Mouse (Mus musculus) thymus, adult 2 months (tissue): ENCODE measurements around the gene Myom1. TPM values are rescaled to one million over a fixed set of nuclear protein-coding genes. Genes with fewer than 3 reads are reported as not detected.

Source experiments
- DNase-seq: peaks from one replicate; pipeline ENCODE4 v3.0.0; 2021
- H3K27ac ChIP-seq: fragments of 200-500 bp; 2 replicates; pipeline ENCODE4 v1.5.1; 2012; ENCODE audit warnings: low read length, control low read depth; ENCODE audit not compliant: control insufficient read depth, insufficient read depth
- H3K27me3 ChIP-seq: fragments of 200-500 bp; 2 replicates; pipeline ENCODE4 v1.6.1; 2012; ENCODE audit warnings: mild to moderate bottlenecking, low read length, moderate library complexity, mixed read lengths; ENCODE audit not compliant: control insufficient read depth, insufficient read depth
- H3K36me3 ChIP-seq: fragments of 200-500 bp; 2 replicates; pipeline ENCODE4 v1.6.1; 2012; ENCODE audit warnings: mild to moderate bottlenecking, low read length, moderate library complexity; ENCODE audit not compliant: control insufficient read depth, insufficient read depth
- H3K4me1 ChIP-seq: fragments of 200-500 bp; replicated peaks from 2 replicates; pipeline ENCODE4 v1.6.1; 2012; ENCODE audit warnings: low read length; ENCODE audit not compliant: control insufficient read depth, insufficient read depth
- H3K4me3 ChIP-seq: fragments of 200-500 bp; 2 replicates; pipeline ENCODE4 v1.5.1; 2012; ENCODE audit warnings: mild to moderate bottlenecking, low read length, control low read depth, moderate library complexity; ENCODE audit not compliant: control insufficient read depth, insufficient read depth
- CTCF ChIP-seq: fragments of 200-500 bp; IDR thresholded peaks from 2 replicates; pipeline ENCODE4 v1.5.1; 2012; ENCODE audit warnings: mild to moderate bottlenecking, control low read depth, low read length, moderate library complexity, borderline replicate concordance; ENCODE audit not compliant: control insufficient read depth, poor library complexity, insufficient read depth; ENCODE audit errors: extremely low read depth
- POLR2A ChIP-seq: fragments of 200-500 bp; IDR thresholded peaks from 2 replicates; pipeline ENCODE4 v1.6.1; 2012; ENCODE audit warnings: mild to moderate bottlenecking, low read length, control low read depth, moderate library complexity; ENCODE audit not compliant: control insufficient read depth, poor library complexity, insufficient read depth; ENCODE audit errors: extremely low read depth
- WGBS: fragments of 180-500 bp; shearing (Covaris S2); methylation state at CpG from one replicate; pipeline ENCODE4 v1.1.7; 2018; 5-methylcytosine and 5-hydroxymethylcytosine counted together
- polyA plus RNA-seq: library from polyadenylated mRNA; depleted of rRNA; stranded (reverse); fragments of >200 nt; gene quantifications from 2 replicates; pipeline ENCODE4 v1.2.3, GENCODE M21; 2012

The Myom1 gene
- polyA plus RNA-seq, 1 experiment: 6.8 TPM

GRCm38 (mm10) chr17:71081986-71082385, 79.6 kb downstream of the Myom1 start:
- Histone ChIP-seq H3K4me3 (no peak overlapping the region), H3K4me1 (no peaks in the 10 kb centered on the region), H3K27ac (no peak overlapping the region), H3K36me3 (no peaks in the 10 kb centered on the region), H3K27me3 (no peaks in the 10 kb centered on the region)
- no peak for DNase-seq
- 66% methylated on average over 7 of the region's 7 CpGs for WGBS
- TF ChIP-seq POLR2A (no peak), CTCF (no peak)

GRCm38 (mm10) chr17:71086969-71087368, 84.5 kb downstream of the Myom1 start:
- H3K36me3 ChIP-seq: no peaks in the 10 kb centered on the region
- H3K27ac ChIP-seq: no peak overlapping the region
- WGBS: 77% methylated on average over 4 of the region's 4 CpGs
- no peak for TF ChIP-seq POLR2A
- TF ChIP-seq CTCF: no peak
- no peak for DNase-seq
- H3K4me1 ChIP-seq: no peaks in the 10 kb centered on the region
- no peaks in the 10 kb centered on the region for H3K27me3 ChIP-seq
- H3K4me3 ChIP-seq: no peak overlapping the region

GRCm38 (mm10) chr17:71087396-71088153, 85.1 kb downstream of the Myom1 start:
- Histone ChIP-seq H3K27ac (no peak overlapping the region), H3K36me3 (no peaks in the 10 kb centered on the region), H3K27me3 (no peaks in the 10 kb centered on the region), H3K4me3 (no peak overlapping the region), H3K4me1 (no peaks in the 10 kb centered on the region)
- WGBS: 82% methylated on average over 8 of the region's 8 CpGs
- DNase-seq: no peak
- TF ChIP-seq POLR2A: no peak
- TF ChIP-seq CTCF: no peak

- no peaks in the 10 kb centered on the region for H3K4me1 ChIP-seq
- H3K27ac ChIP-seq: no peak overlapping the region
- H3K4me3 ChIP-seq: no peak overlapping the region
- no peak for TF ChIP-seq CTCF
- no peak for TF ChIP-seq POLR2A
- 96% methylated on average over 3 of the region's 3 CpGs for WGBS
- no peaks in the 10 kb centered on the region for H3K27me3 ChIP-seq
- no peaks in the 10 kb centered on the region for H3K36me3 ChIP-seq
- no peak for DNase-seq
Observed at GRCm38 (mm10) chr17:71088154-71088521, 85.7 kb downstream of the Myom1 start.

GRCm38 (mm10) chr17:71088991-71089434, 86.6 kb downstream of the Myom1 start:
- Histone ChIP-seq H3K27me3 (no peaks in the 10 kb centered on the region), H3K4me1 (no peaks in the 10 kb centered on the region), H3K36me3 (no peaks in the 10 kb centered on the region), H3K27ac (no peak overlapping the region), H3K4me3 (no peak overlapping the region)
- no peak for DNase-seq
- TF ChIP-seq POLR2A (no peak), CTCF (no peak)
- 72% methylated on average over 9 of the region's 9 CpGs for WGBS

- no peaks in the 10 kb centered on the region for H3K27me3 ChIP-seq
- no peaks in the 10 kb centered on the region for H3K36me3 ChIP-seq
- TF ChIP-seq POLR2A: no peak
- TF ChIP-seq CTCF: no peak
- no peak for DNase-seq
- H3K4me3 ChIP-seq: no peak overlapping the region
- H3K4me1 ChIP-seq: 0 out of 2 replicates have a peak, but pooled peaks cover 2% of the 10 kb centered on the region
- WGBS: 96% methylated on average over 11 of the region's 11 CpGs
- H3K27ac ChIP-seq: no peak overlapping the region
Observed at GRCm38 (mm10) chr17:71089781-71090480, 87.5 kb downstream of the Myom1 start.

- TF ChIP-seq CTCF: no peak
- TF ChIP-seq POLR2A: no peak
- Histone ChIP-seq H3K27me3 (no peaks in the 10 kb centered on the region), H3K27ac (no peak overlapping the region), H3K4me3 (no peak overlapping the region), H3K4me1 (peaks cover 2% of the 10 kb centered on the region; the same call in 1 of the 2 replicates), H3K36me3 (no peaks in the 10 kb centered on the region)
- DNase-seq: no peak
- WGBS: 71% methylated on average over 4 of the region's 4 CpGs
Observed at GRCm38 (mm10) chr17:71091024-71091423, 88.6 kb downstream of the Myom1 start.
